Mouse (Mus musculus): Measurements from ENCODE around the gene Tstd1.

Tstd1 gene

GRCm38 (mm10) chr1:171419291-171419882 is 715 bp downstream of the Tstd1 start:
- DNase-seq (ENCODE audit: low read depth), result no peak

GRCm38 (mm10) chr1:171419905-171420304 is 1.2 kb downstream of the Tstd1 start:
- DNase-seq (ENCODE audit: low read depth), result no peak

DNA sequence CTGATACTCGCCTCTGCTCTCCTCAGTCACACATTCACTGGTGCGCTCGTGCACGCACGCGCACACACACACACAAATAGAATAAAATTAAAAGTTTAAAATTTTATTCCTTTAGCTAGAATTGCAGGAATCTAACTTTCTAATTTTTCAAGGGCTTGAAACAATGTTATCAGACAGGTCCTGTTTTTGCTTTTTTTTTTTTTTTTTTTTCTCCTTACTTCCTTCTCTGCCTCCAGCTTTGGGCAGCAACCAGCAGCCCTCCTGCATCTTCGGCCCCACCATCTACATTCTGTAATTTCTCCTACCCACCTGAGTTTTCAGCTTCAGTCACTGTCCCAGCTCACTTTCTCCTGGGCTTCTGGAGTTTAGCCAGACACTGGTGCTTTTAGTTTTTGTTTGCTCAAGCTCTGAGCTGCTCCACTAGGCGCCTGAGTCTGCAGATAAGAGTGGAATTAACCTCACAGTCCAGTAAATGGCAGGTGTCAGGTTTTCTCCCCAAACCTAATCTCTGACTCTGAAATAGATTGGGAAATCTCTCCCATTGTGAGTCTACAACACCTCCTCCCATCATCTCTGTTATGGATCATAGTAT is 3.9 kb downstream of the Tstd1 start:
- no peak for DNase-seq (ENCODE audit: low read depth)

GRCm38 (mm10) chr1:171424638-171425037 is 6.0 kb downstream of the Tstd1 start:
- no peak for DNase-seq (ENCODE audit: low read depth)

DNA sequence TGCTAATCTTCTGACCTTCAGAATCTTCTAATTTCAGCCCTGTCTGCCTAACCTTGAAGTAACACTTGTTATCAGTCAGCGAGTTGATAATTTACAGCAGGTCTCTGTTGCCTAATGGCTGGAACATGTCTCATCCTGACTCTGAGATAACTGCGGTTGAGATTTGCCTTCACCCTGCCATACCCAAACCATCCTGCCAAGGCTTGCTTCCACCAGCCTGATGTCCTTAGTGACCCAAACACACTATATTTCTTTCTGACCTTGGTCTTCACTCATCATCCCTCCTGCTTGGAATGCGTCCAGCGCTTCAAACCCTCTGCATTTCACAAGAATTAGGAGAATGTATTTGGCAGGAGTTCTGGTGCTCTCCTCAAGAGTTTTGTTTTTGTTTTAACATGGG is 6.5 kb downstream of the Tstd1 start:
- no peak for DNase-seq (ENCODE audit: low read depth)

GRCm38 (mm10) chr1:171432158-171432557 is 13.5 kb downstream of the Tstd1 start:
- no peak for DNase-seq (ENCODE audit: low read depth)

DNA sequence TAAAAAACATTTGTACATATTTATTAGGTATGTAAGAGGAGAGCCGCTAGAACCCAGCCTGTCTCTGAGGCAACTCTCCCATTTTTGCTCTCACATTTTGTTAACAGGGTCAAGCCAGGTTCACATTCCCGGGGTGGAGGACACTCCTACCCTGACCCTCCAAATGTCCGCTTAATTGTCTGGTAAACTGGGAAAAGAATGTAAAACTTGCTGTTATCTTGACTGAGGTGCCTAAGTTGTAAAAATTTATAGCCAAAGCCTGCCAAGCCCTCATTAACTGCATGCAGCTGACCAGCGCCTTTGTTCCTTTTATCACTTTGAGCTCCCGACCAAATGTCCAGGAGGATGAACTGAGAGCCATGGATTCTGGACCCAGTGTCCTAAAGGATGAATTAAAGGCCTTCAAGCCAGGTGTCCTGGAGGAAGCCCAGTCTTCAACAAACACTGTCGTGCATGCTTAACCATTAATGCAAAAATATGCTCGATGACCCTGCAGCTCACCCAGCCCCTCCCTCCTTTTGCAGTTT is 16.7 kb downstream of the Tstd1 start:
- no peak for DNase-seq (ENCODE audit: low read depth)

DNA sequence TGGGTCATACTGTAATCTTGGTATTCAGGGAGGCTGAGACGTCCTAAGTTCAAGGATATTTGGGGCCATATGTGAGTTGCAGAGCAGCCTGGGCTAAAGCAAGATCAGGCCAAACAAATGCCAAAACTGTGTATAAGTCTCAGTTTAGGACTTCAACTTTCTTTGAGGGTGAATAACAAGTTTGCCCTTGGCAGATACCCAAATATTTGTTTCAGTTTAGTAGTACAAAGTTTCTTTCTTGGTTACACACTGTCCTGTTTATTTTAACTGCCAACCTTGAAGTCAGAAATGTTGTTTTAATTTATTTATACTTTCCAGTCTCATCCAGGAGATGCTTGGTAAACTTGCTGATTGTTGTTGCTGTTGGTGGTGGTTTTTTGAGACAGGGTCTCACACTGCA is 17.3 kb downstream of the Tstd1 start:
- no peak for DNase-seq (ENCODE audit: low read depth)

DNA sequence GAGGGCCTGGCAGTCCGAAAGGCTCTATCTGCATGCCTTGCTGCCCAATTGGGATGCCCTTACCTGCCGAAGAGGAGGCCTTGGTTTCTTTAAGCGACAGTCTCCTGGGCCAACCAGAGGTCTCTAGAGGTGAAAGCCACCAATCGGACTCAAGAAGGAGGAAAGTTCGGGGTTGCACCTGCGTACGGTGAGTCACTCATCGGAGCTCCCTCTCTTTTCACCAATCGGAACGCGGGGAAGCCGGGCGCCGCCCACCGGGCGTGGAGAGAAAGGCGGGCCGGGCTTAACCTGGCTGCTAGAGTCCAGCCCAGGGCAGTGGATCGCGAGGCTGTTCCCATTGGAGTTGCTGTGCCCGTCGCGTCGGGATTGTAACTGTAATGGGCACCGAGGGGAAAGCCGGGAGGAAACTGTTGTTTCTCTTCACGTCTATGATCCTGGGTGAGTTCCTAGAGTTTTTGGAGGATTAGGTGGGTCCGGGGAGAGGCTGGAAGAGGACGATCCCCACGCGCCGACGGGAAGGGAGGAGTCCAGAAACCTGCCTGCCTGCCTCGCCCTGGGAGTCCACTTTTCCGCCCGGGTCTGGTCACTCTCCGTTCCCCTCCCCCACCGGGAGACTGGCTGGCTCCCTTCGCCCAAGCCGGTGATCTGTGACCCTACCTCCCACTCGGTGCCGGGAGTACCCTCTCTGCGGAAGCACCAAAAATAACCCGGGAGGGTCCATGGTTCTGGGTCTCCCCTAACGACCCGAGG is 18.8 kb downstream of the Tstd1 start, which contains the start of gene F11r:
Gene F11r (plus strand): TSS at position 272 of the 750 bp plus-strand sequence.
- peak; percentile 69 for DNase-seq (ENCODE audit: low read depth)

GRCm38 (mm10) chr1:171438014-171438670 is 19.5 kb downstream of the Tstd1 start:
- DNase-seq (ENCODE audit: low read depth), result no peak

- no peak for DNase-seq (ENCODE audit: low read depth)
Measured at GRCm38 (mm10) chr1:171439072-171439471, 20.4 kb downstream of the Tstd1 start.

DNA sequence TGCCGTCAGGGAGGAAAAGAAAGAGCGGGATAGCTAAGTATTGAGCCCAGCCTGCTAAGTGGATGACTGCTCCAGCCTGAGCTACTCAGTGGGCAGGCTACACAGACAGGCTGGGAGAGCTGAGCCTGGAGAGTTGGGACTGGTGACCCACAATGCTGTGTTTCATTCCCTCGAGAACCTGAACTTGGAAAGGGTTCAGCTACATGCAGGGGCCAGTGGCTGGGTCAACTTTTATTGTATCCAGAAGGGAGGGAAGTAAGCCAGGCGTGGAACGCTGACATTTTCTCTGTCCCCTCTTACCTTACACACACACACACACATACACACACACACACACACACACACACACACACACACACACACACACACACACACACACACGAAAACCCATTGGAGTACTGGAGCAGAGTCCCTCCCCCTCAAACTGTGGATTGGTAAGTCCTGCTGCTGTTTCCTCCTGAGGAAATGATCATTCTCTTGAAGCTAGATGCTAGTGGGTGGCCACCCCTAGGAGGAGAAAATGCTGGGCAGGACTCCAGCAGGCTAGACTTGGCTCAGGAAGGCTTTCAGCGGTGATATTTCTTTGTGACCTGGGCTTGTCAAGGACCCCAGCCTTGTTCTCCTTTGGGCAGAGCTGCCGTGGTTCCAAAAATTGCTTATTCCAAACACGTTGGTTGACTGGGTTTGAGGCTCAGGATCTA is 21.5 kb downstream of the Tstd1 start:
- no peak for DNase-seq (ENCODE audit: low read depth)

DNA sequence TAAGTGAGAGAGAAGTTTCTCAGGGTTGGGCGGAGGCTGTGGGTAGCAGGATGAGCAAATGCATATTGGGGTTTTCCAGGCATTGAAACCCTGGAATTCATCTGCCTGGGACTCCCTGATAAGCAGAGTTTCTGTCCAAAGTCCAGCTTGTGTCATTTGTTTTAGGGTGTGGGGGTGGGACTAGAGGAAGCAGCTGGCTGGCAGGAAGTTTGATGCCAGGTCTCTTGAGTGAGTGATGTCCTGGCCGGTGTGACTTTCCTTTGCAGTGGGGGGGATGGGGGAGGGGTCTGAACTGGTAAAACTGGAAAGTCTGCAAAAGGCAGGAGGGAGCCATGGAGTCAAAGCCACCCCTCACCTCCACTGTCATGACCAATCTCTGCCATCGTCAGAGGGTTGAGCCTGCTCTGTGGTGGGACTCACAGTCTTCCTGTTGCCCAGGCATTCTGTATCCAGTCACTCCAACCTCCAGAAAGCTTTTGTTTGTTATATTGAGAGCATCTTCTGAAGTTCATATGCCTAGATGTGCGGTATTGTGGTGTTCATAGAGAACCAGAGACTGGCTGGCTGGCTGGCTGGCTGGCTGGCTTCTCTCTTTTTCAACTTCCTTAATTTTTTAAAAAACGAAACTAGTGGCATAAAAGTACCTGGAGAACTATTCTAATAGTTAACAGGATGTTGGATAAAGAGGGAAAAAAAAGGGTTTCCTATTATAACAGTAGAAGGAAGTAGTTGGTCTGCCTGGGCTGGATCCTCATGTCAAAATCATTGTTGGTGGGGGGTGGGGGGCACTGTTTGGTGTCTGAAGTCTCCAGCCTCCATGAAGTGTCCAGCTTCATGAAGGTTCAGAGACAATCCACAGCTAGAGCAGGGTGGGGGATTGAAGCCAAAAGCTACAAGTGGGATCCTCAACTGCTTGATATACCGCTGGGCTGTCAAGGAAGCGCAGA is 23.1 kb downstream of the Tstd1 start:
- no peak for DNase-seq (ENCODE audit: low read depth)

- no peak for DNase-seq (ENCODE audit: low read depth)
Measured at GRCm38 (mm10) chr1:171442413-171442760, 23.7 kb downstream of the Tstd1 start.

DNA sequence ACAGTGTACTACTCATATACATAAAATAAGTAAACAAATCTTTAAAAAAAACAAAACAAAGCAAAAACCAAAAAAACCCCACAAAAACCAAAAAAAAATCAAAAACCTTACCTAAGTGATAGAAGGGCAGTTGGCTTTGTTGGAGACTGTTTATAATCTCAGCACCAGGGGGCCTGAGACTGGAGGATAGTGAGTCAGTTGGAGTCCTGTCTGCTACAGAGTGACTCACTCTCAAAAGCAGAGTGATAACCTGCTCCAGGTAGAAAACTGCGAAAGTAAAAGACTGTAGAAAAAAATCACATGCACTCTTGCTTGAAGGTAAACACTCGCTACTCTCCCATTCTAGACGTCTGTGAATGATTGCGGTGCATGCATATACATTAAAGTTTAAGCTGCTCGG is 26.4 kb downstream of the Tstd1 start:
- no peak for DNase-seq (ENCODE audit: low read depth)

- no peak for DNase-seq (ENCODE audit: low read depth)
Measured at GRCm38 (mm10) chr1:171446854-171447253, 28.2 kb downstream of the Tstd1 start.

DNA sequence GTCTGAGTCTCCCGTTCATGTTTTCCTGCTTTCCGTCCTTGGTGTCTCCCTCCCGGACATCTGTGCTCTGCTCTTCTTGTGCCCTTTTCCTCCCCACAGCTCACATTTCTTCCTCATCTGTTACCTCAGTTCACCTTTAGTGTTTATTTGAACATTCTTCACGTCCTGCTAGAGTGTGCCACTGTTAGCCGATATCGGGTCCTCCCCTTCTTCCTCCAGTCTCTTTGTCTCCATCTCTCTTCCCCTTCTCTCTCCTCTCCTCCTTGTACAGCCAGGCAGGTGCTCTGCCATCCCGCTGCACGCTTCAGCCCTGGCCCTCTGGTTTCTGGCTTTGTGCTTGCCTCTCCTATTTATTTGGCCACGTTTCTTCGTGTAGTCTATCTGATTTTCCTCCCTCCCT is 29.0 kb downstream of the Tstd1 start:
- no peak for DNase-seq (ENCODE audit: low read depth)

- DNase-seq (ENCODE audit: low read depth), result no peak
Measured at GRCm38 (mm10) chr1:171450062-171450461, 31.4 kb downstream of the Tstd1 start.

GRCm38 (mm10) chr1:171451001-171451400 is 32.3 kb downstream of the Tstd1 start:
- no peak for DNase-seq (ENCODE audit: low read depth)

DNA sequence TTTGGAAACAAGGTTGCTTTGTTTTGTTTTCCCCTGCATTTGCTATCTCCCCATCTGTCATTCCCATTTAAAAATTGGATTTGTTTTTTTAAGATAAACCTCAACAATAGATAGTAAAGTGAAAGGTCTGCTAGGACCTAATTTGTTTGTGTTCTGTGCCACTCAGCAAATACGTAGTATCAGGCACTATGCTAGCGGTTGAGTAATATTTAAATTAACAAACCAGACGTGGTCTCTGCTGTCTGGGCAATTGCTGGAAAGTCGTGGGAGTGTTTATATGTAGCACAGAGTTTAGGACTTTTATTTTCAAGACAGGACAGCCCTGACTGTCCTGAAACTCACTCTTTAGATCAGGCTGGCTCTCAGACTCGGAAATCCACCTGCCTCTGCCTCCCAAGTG is 33.9 kb downstream of the Tstd1 start:
- no peak for DNase-seq (ENCODE audit: low read depth)

- DNase-seq (ENCODE audit: low read depth), result no peak
Measured at GRCm38 (mm10) chr1:171452923-171453322, 34.3 kb downstream of the Tstd1 start.
